Mouse (Mus musculus) stomach, embryonic 16.5 days (tissue): ENCODE results near the gene Foxo6. TPM values are rescaled to one million over a fixed set of nuclear protein-coding genes. Genes with fewer than 3 reads are reported as not detected.

Experiments used
- ATAC-seq: fragments of 200-750 bp; cut with Nextera tagmentation; 2 replicates; pipeline ENCODE4 v1.8.0; 2017; ENCODE audit warnings: moderate number of reproducible peaks, moderate TSS enrichment; ENCODE audit not compliant: insufficient read depth, low FRiP score
- H3K27ac ChIP-seq: fragments of 300-500 bp; sonication (generic); 2 replicates; pipeline ENCODE4 v1.5.1; 2014; ENCODE audit warnings: low read length
- H3K27me3 ChIP-seq: fragments of 300-500 bp; sonication (generic); 2 replicates; pipeline ENCODE4 v1.6.1; 2014; ENCODE audit warnings: low read length, control low read depth, mixed read lengths; ENCODE audit not compliant: control insufficient read depth, insufficient read depth
- H3K36me3 ChIP-seq: fragments of 300-500 bp; sonication (generic); 2 replicates; pipeline ENCODE4 v1.6.1; 2014; ENCODE audit warnings: low read length; ENCODE audit not compliant: control insufficient read depth, insufficient read depth
- H3K4me1 ChIP-seq: fragments of 300-500 bp; sonication (generic); 2 replicates; pipeline ENCODE4 v1.6.1; 2014; ENCODE audit warnings: low read length, control low read depth, mixed read lengths; ENCODE audit not compliant: control insufficient read depth, insufficient read depth
- H3K4me2 ChIP-seq: fragments of 300-500 bp; sonication (generic); 2 replicates; pipeline ENCODE4 v1.6.1; 2014; ENCODE audit warnings: low read depth, low read length, mixed read lengths
- H3K4me3 ChIP-seq: fragments of 300-500 bp; sonication (generic); replicated peaks from 2 replicates; pipeline ENCODE4 v1.5.1; 2014; ENCODE audit warnings: mild to moderate bottlenecking, low read length
- H3K9ac ChIP-seq: fragments of 300-500 bp; sonication (generic); 2 replicates; pipeline ENCODE4 v1.6.1; 2014; ENCODE audit warnings: low read length
- H3K9me3 ChIP-seq: fragments of 300-500 bp; sonication (generic); replicated peaks from 2 replicates; pipeline ENCODE4 v1.6.1; 2016; ENCODE audit warnings: low read length, control low read depth; ENCODE audit not compliant: control insufficient read depth
- WGBS: fragments of 180-500 bp; shearing (Covaris S2); extraction: QIAGEN DNeasy Blood & Tissue Kit; methylation state at CpG from one replicate; pipeline ENCODE4 v1.1.7; 2014; 5-methylcytosine and 5-hydroxymethylcytosine counted together
- polyA plus RNA-seq: library from polyadenylated mRNA; unstranded; fragments of >200 nt; fragmentation: Nextera tagmentation; extraction: Ambion mirVana; gene quantifications from 2 replicates; pipeline ENCODE4 v1.2.1, GENCODE M21; 2015

Gene Foxo6
- polyA plus RNA-seq, 1 experiment from 2014 or later: 0.15 TPM

GRCm38 (mm10) chr4:120289181-120289965 lies 2.2 kb upstream of the Foxo6 start:
- ATAC-seq: no peak
- H3K36me3 ChIP-seq: no peaks in the 10 kb centered on the region
- peaks cover 7% of the 10 kb centered on the region; the same call in 1 of the 2 replicates for H3K4me1 ChIP-seq
- no peak overlapping the region for H3K4me3 ChIP-seq
- no peak overlapping the region for H3K4me2 ChIP-seq
- no peak overlapping the region for H3K9ac ChIP-seq
- no peaks in the 10 kb centered on the region for H3K9me3 ChIP-seq
- H3K27ac ChIP-seq: no peak overlapping the region
- 59% methylated on average over 3 of the region's 3 CpGs for WGBS
- H3K27me3 ChIP-seq: peaks cover 23% of the 10 kb centered on the region

DNA sequence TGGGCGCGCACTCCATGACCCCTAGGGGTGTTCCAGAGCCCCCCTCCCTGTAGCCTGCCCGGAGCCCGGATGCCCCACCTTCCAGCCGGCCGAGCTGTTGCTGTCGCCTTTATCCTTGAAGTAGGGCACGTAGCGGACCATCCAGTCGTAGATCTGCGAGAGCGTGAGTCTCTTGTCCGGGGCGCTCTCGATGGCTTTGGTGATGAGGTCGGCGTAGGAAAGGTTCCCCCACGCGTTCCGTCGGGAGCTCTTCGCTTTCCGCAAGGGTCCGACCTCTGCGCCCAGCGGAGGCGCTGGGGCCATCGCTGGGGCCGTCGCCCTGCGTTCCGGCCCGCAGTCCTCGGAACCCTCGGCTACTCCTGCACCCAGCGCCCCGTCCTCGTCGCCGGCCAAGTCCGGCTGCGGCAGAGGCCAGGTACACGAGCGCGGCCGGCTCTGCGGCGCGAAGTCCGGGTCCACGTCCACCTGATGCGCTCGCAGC lies 348 bp downstream of the Foxo6 start:
- WGBS: under 1% methylated on average over 53 of the region's 53 CpGs
- Histone ChIP-seq H3K9ac (peak overlapping the region; percentile 74), H3K27me3 (peaks cover 28% of the 10 kb centered on the region), H3K9me3 (no peaks in the 10 kb centered on the region), H3K27ac (no peak overlapping the region), H3K36me3 (no peaks in the 10 kb centered on the region), H3K4me1 (peaks cover 20% of the 10 kb centered on the region), H3K4me3 (peak overlapping the region; percentile 62), H3K4me2 (peak overlapping the region; percentile 100)
- ATAC-seq: no peak

- H3K4me2 ChIP-seq: peak overlapping the region; percentile 100; the same call in 1 of the 2 replicates
Observed at GRCm38 (mm10) chr4:120285730-120286129, 1.4 kb downstream of the Foxo6 start.

DNA sequence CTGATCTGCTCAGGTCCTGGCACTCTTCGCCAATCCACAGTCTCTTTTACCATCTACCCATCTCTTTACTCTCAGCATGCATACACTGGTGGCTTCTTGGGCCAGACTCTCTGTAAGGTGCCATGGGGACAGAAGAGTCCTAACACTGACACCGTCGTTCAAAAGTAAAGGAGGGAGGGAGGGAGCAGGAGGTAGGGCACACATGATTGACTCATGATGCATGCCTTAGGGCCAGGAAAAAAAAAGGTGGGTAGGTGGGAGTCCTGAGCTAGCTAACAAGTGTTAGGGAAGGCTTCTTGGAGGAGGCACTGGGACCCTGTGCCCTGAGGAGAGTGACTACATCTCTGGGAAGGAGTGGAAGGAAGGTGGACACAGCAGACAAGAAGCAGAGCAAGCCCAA lies 1.9 kb downstream of the Foxo6 start:
- Histone ChIP-seq H3K27me3 (peaks cover 26% of the 10 kb centered on the region), H3K9ac (no peak overlapping the region), H3K4me3 (no peak overlapping the region), H3K9me3 (no peaks in the 10 kb centered on the region), H3K36me3 (no peaks in the 10 kb centered on the region), H3K4me2 (no peak overlapping the region), H3K27ac (no peak overlapping the region), H3K4me1 (peaks cover 17% of the 10 kb centered on the region)
- ATAC-seq: no peak
- 76% methylated on average over 3 of the region's 3 CpGs for whole genome bisulfite sequencing

More at GRCm38 (mm10) chr4:120285730-120286129, 1.4 kb downstream of the Foxo6 start:
- no peaks in the 10 kb centered on the region for H3K9me3 ChIP-seq
- no peak overlapping the region for H3K9ac ChIP-seq
- H3K4me3 ChIP-seq: 0 out of 2 replicates have a peak overlapping the region, but pooled peaks have one; percentile 1
- no peaks in the 10 kb centered on the region for H3K36me3 ChIP-seq
- H3K27ac ChIP-seq: no peak overlapping the region
- WGBS: 73% methylated on average over 1 of the region's 1 CpGs
- H3K27me3 ChIP-seq: peaks cover 26% of the 10 kb centered on the region
- ATAC-seq: no peak
- peaks cover 20% of the 10 kb centered on the region for H3K4me1 ChIP-seq

GRCm38 (mm10) chr4:120284187-120284586 lies 3.0 kb downstream of the Foxo6 start:
- ATAC-seq: no peak
- H3K9ac ChIP-seq: no peak overlapping the region
- peaks cover 26% of the 10 kb centered on the region for H3K27me3 ChIP-seq
- no peak overlapping the region for H3K4me3 ChIP-seq
- no peaks in the 10 kb centered on the region for H3K36me3 ChIP-seq
- H3K4me1 ChIP-seq: peaks cover 15% of the 10 kb centered on the region
- H3K4me2 ChIP-seq: no peak overlapping the region
- H3K27ac ChIP-seq: no peak overlapping the region
- H3K9me3 ChIP-seq: no peaks in the 10 kb centered on the region
- 74% methylated on average over 1 of the region's 1 CpGs for WGBS

- Histone ChIP-seq H3K4me1 (peaks cover 15% of the 10 kb centered on the region), H3K27ac (peak overlapping the region; percentile 28; the same call in 1 of the 2 replicates), H3K36me3 (no peaks in the 10 kb centered on the region), H3K9me3 (no peaks in the 10 kb centered on the region), H3K4me2 (peak overlapping the region; percentile 96), H3K4me3 (peak overlapping the region; percentile 55), H3K27me3 (peaks cover 26% of the 10 kb centered on the region), H3K9ac (peak overlapping the region; percentile 76)
- peak; percentile 82 for ATAC-seq
- WGBS: 9% methylated on average over 6 of the region's 6 CpGs
Observed at GRCm38 (mm10) chr4:120283141-120283540, 4.0 kb downstream of the Foxo6 start.

DNA sequence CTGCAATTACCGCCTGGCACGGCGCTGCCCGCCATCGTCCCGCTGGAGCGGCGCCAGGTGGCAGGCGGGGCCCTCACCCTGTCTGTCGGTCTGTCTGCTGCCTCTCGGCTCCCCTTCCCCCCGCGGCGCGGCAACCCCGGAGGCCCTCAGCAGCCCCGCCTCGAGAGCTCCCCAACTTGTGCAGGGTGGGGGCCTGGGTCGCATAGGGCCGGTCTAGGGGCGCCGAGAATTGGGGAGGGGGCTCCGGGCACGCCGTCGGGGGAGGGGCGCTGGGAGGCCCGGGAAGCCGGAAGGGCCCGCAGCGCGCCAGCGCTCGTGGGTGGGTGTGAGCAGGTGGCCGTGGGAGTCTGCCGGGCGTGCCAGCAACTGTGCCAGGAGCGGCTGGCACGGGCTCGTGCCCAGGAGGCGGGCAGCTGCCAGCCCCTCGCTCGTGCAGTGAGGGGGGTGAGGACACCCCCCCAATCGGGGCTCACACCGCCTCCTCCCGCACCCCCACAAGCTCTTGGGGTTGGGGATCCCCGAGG lies 4.5 kb downstream of the Foxo6 start:
- WGBS: 1% methylated on average over 46 of the region's 47 CpGs

GRCm38 (mm10) chr4:120281011-120281410 lies 6.1 kb downstream of the Foxo6 start:
- Histone ChIP-seq H3K4me1 (peaks cover 20% of the 10 kb centered on the region), H3K9me3 (no peaks in the 10 kb centered on the region), H3K36me3 (no peaks in the 10 kb centered on the region), H3K9ac (no peak overlapping the region), H3K4me3 (no peak overlapping the region), H3K27me3 (peaks cover 19% of the 10 kb centered on the region), H3K4me2 (no peak overlapping the region), H3K27ac (no peak overlapping the region)
- no peak for ATAC-seq
- WGBS: 79% methylated on average over 3 of the region's 3 CpGs

More for the DNA sequence above, 4.5 kb downstream of the Foxo6 start:
- Histone ChIP-seq H3K4me2 (peak overlapping the region; percentile 96), H3K36me3 (no peaks in the 10 kb centered on the region), H3K27ac (no peak overlapping the region), H3K9ac (peak overlapping the region; percentile 76), H3K27me3 (peaks cover 26% of the 10 kb centered on the region), H3K9me3 (no peaks in the 10 kb centered on the region), H3K4me1 (peaks cover 15% of the 10 kb centered on the region), H3K4me3 (peak overlapping the region; percentile 55)
- peak; percentile 11; the same call in 1 of the 2 replicates for ATAC-seq

DNA sequence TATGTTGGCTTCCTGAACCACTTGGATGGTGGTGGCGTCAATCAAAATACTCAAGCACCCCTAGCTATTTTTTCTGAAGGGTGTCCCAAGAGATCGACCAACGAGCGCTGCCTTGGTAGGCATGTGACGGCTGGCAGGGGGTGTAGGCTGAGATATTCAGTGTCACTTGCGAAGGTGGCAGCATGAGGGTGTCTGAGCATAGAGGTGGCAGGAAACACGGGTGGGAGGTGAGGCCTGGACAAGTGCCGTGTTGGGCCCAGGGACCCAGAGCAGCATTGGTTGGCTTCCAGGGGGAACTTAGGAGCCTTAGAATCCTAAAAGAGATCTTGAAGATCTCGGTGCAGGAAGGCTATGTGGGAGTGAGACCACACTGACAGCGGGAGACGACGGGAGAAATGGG lies 6.7 kb downstream of the Foxo6 start:
- no peak overlapping the region for H3K4me2 ChIP-seq
- H3K9ac ChIP-seq: no peak overlapping the region
- 82% methylated on average over 12 of the region's 12 CpGs for WGBS
- H3K4me1 ChIP-seq: peaks cover 20% of the 10 kb centered on the region
- H3K9me3 ChIP-seq: no peaks in the 10 kb centered on the region
- no peak overlapping the region for H3K27ac ChIP-seq
- ATAC-seq: no peak
- H3K36me3 ChIP-seq: no peaks in the 10 kb centered on the region
- H3K4me3 ChIP-seq: no peak overlapping the region
- H3K27me3 ChIP-seq: peaks cover 13% of the 10 kb centered on the region
